Mouse (Mus musculus) lung, postnatal 0 days (tissue): ENCODE data around the gene Dmrta2.

Source experiments
- CTCF ChIP-seq: IDR thresholded peaks from 2 replicates; pipeline ENCODE4 v1.5.1; 2016; ENCODE audit warnings: antibody characterized with exemption, mild to moderate bottlenecking
- EP300 ChIP-seq: IDR thresholded peaks from 2 replicates; pipeline ENCODE4 v1.6.1; 2016; ENCODE audit warnings: antibody characterized with exemption, mild to moderate bottlenecking, control low read depth

- no peak for TF ChIP-seq CTCF
- no peak for TF ChIP-seq EP300
These were observed 11.4 kb downstream of the Dmrta2 start for GRCm38 (mm10) chr4:109989213-109989612.
